Mouse (Mus musculus): ENCODE results near the gene Mchr1. TPM values are rescaled to one million over a fixed set of nuclear protein-coding genes. Genes with fewer than 3 reads are reported as not detected.

The Mchr1 gene
- polyA plus RNA-seq, 1 experiment = 0.81 TPM

DNA sequence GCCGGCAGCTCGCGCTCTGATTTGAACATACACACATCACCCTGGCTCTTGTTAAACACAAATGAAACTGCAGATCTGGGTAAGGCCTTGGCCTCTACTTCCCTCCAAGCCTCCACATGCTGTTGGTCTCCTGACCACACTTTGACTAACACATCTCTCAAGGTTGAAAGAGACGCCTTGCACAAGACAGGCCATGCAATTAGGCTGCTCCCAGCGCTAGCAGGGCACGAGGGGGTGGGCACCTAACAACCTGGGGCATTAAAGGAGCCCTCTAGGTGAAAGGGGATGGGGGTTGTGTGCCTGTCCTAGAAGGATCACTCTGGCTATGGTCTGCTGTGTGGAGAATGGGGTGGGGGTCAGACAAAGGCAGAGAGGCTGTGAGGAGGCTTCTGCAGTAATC, 43.4 kb downstream of the Mchr1 start:
- Histone ChIP-seq H3K4me3 (ENCODE audit: insufficient read depth, poor library complexity, severe bottlenecking) (no peak overlapping the region), H3K27me3 (ENCODE audit: control insufficient read depth, insufficient read depth, insufficient read length) (no peaks in the 10 kb centered on the region), H3ac (ENCODE audit: control insufficient read depth, insufficient read length, low read depth) (no peak overlapping the region), H3K79me3 (ENCODE audit: low read depth) (no peaks in the 10 kb centered on the region), H3K36me3 (ENCODE audit: control insufficient read depth, insufficient read depth) (no peaks in the 10 kb centered on the region), H3K79me2 (ENCODE audit: control insufficient read depth, insufficient read depth) (no peaks in the 10 kb centered on the region)
- no peak for TF ChIP-seq FOSL1 (IDR thresholded peaks at IDR 0.05; ENCODE audit: insufficient read depth, low read length, poor library complexity, severe bottlenecking)
- no peak for TF ChIP-seq MYOG (IDR thresholded peaks at IDR 0.05; ENCODE audit: control insufficient read depth, extremely low read depth, insufficient read length)

DNA sequence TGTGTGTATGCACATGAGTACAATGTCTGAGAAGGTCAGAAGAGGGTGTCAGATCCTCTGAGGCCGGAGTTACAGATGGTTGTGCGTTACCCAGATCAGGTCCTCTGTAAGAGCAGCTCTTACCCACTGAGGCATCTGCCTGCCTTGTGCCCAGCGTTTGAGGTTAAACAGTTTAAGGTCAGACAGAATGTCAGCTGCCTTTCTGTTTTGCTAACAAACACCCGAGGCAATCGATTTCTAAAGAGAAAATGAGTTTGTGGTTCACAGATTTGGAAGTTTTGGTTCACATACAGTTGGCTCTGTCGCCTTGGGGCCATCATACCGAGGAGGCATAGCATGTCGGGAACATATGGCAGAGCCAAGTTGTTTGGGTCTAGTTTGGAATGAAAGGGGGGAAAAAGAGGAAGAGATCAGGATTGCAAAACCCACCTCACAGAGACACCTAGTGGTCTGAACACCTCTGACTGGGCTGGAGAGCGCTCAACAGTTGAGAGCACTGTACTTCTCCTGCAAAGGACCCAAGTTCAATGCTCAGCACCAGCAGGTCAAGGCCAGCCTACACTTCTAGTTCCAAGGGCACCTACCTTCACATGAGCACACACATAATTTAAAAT, 48.9 kb downstream of the Mchr1 start:
- Histone ChIP-seq H3K79me3 (ENCODE audit: low read depth) (no peaks in the 10 kb centered on the region), H3ac (ENCODE audit: control insufficient read depth, insufficient read length, low read depth) (no peak overlapping the region), H3K79me2 (ENCODE audit: control insufficient read depth, insufficient read depth) (no peaks in the 10 kb centered on the region), H3K27me3 (ENCODE audit: control insufficient read depth, insufficient read depth, insufficient read length) (no peaks in the 10 kb centered on the region), H3K4me3 (ENCODE audit: insufficient read depth, poor library complexity, severe bottlenecking) (no peak overlapping the region), H3K36me3 (ENCODE audit: control insufficient read depth, insufficient read depth) (no peaks in the 10 kb centered on the region)
- TF ChIP-seq CEBPB (IDR thresholded peaks at IDR 0.05; ENCODE audit: low read depth) = no peak
- no peak for TF ChIP-seq MYOD1 (IDR thresholded peaks at IDR 0.05; ENCODE audit: control insufficient read depth, insufficient read length, low read depth)
- no peak for TF ChIP-seq FOSL1 (IDR thresholded peaks at IDR 0.05; ENCODE audit: insufficient read depth, low read length, poor library complexity, severe bottlenecking)
- no peak for TF ChIP-seq MYOG (IDR thresholded peaks at IDR 0.05; ENCODE audit: control insufficient read depth, extremely low read depth, insufficient read length)
- TF ChIP-seq MAX (IDR thresholded peaks at IDR 0.05) = no peak
- TF ChIP-seq CTCF (IDR thresholded peaks at IDR 0.05; ENCODE audit: control insufficient read depth, insufficient read depth, insufficient read length) = no peak
- no peak for TF ChIP-seq USF1 (IDR thresholded peaks at IDR 0.05; ENCODE audit: low read depth)

Other genes with a start within 250 kb of the Mchr1 start
- gene Mrtfa, start 44.7 kb upstream of the Mchr1 start, polyA plus RNA-seq (2012; fragmentation: generic; extraction: Trizol) = 42.2 TPM
- 64.7 TPM for gene Slc25a17, start 125.3 kb downstream of the Mchr1 start, polyA plus RNA-seq (2012; fragmentation: generic; extraction: Trizol)
- 203 TPM for gene St13, start 164.6 kb downstream of the Mchr1 start, polyA plus RNA-seq (2012; fragmentation: generic; extraction: Trizol)
- 7.4 TPM for gene Xpnpep3, start 164.6 kb downstream of the Mchr1 start, polyA plus RNA-seq (2012; fragmentation: generic; extraction: Trizol)
- 0.09 TPM for gene Dnajb7, start 172.8 kb downstream of the Mchr1 start, polyA plus RNA-seq (2012; fragmentation: generic; extraction: Trizol)
- 275 TPM for gene Rbx1, start 230.8 kb downstream of the Mchr1 start, polyA plus RNA-seq (2012; fragmentation: generic; extraction: Trizol)